Mouse (Mus musculus) right cerebral cortex, postnatal 4 days (tissue): ENCODE data around the gene Psmb10.
A peak's percentile ranks its signal among the peaks of the same experiment; 100 is the strongest.
"Not testable (repeated sequence)": the region's sequence is repeated elsewhere in the genome, so short reads cannot be mapped to it uniquely, and the experiment has no call there.

Experiments used
- DNase-seq: peaks from one replicate; pipeline ENCODE4 v3.0.0-alpha.2; 2022

The Psmb10 gene

DNA sequence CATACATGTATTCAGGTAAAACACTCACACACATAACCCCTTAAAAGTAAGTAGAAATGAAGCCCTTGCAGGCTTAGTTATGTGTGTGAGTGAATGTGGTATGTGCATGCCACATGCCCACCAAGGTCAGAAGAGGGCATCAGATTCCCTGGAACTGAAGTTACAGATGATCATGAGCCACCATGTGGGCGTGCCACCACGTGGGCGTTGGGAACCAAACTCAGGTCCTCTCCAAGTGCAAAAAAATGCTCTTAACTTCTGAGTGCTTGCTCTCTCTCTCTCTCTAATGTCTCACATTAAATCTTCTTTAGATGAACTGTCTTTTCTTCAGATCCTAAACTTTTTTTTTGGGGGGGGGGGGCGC lies at the start of gene Psmb10:
Gene Psmb10, minus strand, starts transcription at position 139 of the 364 bp plus-strand sequence.
- no peak for DNase-seq

DNA sequence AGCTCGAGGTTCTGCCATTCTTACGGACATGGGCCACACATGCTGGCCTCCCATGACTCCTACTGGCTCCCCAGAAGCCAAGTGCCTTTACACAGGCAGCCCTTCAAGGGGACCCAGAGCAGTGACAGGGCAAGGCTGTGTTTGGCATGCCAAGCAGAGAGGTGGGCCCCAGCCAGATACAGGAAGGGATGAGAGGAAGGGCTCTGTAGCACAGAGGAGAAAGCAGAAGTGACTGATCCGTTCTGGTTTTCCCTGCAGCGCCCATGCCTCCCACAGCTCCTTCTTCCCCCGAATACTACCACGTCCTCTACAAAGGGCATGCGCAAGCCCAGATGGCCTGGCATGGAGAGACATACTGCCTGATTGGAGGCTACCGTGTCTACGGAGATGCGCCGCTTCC lies 45.2 kb upstream of the Psmb10 start:
- DNase-seq = not testable (repeated sequence)

DNA sequence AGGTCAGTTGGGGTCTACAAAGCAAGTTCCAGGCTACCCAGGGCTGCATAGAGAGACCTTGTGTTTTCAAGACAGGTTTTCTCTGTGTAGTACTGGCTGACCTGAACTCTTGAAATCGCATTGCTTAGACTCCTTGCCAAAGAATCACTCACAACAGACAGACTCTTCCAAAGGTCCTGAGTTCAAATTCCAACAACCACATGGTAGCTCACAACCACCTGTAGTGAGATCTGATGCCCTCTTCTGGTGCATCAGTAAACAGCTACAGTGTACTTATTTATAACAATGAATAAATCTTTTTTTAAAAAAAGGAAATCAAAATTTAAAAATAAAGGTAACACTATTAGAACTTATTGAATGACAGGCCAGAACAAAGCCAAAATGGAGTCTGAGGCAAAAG lies 42.9 kb upstream of the Psmb10 start:
- DNase-seq = no peak

DNA sequence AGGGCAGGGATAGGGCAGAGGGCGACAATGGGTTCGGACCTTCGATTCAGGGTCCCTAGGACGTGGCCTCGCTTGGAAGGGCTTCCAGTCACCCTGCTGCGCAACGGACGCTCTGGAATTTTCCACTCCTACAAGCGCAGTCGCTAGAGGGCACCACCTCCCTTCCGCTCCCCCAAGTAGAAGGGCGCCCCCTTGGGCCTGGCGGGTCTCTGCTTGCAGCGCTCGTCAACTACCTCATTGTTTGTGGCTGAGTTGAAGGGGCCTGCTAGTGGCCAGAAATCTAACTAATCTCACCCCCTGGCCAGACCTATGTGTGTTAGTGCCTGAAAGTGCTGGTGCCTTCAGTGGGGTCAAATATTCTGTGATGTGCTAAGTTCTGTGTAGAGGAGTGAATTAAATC lies 41.1 kb upstream of the Psmb10 start, which contains the start of gene Dpep3:
Gene Dpep3, minus strand, starts transcription at position 105 of the 400 bp plus-strand sequence.
- no peak for DNase-seq

DNA sequence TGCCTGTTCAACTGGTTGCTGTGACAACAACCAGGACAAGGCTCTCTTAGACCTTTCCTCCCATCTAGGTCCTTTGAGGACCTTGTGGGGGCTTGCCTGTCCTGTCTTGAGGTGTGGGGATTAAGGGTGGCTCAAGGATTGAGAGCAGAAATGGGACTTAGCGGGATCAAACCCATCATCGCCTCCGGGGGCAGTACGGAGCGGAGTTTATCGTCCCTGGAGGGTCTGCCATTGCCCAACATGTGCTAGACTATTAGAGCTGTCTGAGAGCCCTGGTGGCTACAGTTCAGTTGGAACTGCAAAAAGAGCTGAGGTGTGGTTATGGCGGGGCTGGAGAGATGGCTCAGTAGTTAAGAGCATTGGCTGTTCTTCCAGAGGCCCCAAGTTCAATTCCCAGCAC lies 37.1 kb upstream of the Psmb10 start:
- DNase-seq = no peak

DNA sequence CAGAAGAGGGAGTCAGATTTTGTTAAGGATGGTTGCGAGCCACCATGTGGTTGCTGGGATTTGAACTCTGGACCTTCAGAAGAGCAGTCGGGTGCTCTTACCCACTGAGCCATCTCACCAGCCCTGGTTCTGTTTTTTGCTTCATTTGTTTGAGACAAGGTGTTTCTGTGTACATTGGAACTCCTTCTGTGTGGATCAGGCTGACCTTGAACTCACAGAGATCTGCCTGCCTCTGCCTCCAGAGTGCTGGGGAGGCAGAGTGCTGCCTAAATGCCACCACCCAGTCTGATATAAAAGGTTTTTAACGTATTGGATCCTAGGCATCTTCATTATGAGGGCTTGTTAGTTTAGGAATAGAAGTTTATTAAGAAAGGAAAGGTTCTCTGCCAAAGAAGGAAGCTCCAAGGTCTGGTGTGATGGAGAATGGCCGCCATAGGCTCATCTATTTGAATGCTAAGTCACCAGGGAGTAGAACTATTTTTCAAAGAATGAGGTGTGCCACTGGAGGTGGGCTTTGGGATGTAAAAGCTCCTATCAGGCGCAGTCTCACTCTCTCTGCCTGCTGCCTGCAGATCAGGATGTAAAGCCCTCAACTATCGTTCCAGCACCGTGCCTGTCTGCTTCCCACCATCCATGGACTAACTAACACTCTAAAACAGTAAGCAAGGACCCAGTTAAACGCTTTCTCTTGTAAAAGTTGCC lies 32.9 kb upstream of the Psmb10 start:
- DNase-seq = no peak

DNA sequence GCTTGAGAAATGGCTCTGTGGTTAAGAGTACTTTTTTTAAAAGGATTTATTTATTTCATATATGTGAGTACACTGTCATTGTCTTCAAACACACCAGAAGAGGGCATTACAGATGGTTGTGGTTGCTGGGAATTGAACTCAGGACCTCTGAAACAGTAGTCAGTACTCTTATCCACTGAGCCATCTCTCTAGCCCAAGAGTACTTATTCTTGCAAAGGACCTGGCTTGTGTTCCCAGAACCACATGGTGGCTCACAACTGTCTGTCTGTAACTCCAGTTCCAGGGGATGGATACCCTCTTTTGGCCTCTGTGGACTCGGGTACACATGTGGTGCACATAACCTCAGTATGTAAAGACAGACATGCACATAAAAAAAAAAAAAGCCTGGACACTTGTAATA lies 31.1 kb upstream of the Psmb10 start:
- DNase-seq = no peak

DNA sequence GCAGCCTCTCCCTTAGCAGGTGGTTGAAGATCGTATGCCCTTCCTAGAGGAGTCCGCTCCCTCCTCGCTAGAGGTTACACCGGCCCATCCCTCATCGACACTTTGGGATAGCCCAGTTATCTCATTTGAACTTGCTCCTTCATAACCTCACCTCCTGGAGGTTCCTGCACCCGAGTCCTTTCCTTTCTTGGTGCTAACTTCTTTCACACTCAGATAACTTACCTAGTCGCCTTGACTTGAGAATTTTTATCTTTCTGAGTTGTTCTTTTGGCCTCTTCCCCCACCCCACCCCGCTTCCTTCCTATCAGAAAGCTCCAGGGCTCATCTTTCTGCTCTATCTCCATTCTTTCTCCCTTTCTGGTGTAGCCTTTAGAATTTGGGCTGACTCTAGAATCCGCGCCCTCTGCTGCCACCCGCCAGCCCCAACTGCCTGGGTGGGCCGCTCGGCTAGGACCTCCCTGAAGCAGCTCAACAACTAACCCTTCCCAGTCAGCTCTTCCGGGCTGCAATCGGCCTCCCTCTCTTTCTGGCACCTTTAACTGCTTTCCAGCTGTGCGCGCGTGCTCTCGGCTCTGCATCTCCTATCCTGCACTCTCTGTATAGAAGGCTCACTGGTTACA lies 28.6 kb upstream of the Psmb10 start:
- DNase-seq = no peak

DNA sequence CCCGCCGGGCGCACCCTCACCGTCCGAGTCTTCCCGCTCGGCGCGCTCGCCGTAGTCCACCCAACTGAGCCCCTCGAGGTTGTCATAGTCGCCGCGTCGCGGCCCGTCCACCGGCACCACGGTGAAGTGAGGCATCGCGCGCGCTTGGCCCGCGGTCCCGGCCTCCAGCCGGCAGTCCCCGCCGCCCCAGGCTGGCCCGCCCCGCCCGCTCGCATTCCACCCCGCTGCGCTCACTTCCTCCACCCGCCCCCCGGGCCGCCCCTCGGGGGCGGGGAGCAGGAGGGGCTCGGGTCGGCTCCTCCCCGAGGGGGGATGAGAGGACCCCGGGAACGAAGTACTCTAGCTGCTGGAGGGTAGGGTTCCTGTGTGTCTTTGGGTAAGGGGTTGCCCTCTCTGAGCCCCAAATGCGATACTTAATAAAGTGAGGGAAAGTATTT lies 27.7 kb upstream of the Psmb10 start, which contains the start of gene Slc12a4:
Gene Slc12a4, minus strand, starts transcription at position 193 of the 437 bp plus-strand sequence.
- peak; percentile 66 for DNase-seq

DNA sequence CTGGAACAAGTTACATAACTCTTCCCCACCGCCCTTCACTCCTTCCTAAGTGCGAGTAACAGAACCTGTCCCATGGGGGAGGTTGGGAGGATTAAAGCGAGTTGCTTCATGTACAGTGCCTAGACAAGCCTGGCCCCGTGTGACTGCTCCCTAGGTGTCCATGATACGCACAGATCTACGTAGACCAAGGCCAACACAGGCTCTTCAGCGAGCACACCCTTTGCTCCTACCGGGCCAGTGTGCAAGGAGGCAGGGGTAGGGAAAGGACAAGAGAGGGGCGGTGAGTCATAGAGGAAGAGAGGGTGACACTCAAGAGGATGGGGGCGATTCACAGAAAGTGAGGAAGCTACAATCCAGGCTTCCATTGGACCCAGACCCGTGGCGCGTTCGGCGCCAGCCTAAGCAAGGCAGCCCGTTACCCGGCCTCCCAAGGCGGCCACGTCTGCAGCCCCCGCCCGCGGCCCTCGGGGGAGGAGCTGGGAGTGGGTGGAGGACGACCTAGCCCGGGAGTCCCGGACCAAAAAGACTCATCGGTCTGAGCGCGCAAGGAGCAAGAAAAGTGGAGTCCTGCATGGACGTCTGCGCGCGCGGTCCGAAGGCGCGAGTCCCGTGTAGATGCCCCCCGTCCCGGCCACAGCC lies 27.1 kb upstream of the Psmb10 start:
- peak; percentile 25 for DNase-seq

DNA sequence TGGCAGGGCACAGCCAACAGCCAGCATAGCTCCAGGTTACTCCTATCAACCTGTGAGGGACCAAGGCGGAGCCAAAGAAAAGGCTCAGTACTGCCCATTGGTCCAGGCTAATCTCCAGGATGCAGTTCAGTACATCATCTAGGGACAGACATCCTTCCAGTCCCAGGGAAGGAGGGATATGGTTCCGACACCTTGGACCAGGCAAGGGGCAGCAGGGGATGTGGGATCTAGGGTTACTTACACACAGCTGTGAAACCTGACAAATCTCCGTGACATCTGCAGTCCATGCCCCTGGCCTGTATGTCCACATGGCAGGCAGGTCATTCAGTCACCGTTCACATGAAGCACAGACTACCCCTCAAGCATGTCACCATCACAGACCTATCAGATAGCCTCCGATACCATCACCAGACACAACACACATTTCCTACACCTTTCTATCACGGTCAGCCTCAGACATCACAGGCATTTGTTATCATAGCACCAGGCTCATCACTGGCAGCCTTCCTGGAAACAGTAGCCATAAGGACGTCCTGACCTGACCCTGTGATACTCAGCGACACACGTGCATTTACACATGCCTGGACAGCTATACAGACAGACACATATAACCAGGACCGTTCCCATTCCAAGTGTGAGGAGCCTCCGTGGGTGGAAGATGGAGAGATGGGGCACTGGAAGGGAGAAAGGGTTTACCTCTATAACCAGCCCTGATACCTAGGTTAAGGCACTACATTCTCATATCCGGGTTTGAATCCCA lies 26.4 kb upstream of the Psmb10 start:
- DNase-seq = no peak

DNA sequence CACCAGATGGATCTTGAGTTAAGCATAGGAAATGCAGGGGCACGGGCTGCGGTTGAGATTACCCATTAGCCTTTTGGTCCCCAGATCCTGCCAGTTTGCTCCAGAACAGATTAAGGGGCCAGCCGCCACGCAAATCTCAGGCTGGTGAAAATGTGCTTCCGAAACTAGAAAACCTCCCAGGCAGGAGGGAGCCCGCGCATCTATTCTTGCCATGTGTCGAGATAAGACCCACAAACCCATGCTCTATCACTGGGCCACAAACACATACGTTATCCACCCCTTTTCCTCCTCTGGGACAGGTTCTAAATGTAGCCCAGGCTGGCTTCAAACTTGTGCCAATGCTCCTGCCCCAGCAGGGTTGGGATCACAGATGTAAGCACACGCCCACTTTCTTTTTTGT lies 23.3 kb upstream of the Psmb10 start:
- DNase-seq = no peak

DNA sequence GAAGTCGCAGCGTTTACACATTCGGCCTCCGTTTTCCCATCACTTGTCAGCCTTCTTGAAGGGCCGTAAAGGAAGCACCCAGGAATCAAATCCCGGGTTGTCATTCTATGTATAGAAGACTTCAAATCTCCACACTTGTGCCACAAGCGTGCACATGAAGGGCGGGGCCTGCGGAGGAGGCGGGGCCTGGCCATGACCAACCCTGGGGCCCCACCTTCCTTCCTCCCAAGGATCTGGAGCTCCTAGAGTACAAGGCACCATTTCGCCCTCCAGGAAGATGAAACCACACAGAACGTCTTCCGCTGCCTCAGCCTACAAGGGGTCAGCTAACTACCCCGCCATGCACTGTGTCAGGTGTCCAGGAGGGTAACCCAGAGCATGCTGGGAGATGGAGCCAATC lies 22.9 kb upstream of the Psmb10 start:
- no peak for DNase-seq

DNA sequence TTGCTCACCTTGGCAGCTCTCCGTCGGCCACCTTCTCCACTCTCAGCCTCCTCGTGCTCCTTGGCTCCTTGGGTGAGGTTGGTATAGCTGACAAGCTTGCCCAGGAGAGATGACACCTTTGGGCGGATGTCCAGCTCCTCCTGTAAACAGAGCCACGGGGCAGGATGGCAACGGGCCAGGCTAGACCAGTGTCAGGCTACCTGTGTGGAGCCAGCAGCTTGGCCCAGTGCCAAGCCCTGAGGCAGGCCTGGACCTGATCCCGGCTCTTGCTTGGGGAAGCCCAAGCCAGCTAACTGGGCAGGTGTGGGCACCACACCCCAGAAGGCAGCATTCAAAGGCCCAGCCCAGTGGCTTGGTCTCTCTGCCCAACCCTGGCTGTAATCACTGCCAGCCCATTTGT lies 21.1 kb upstream of the Psmb10 start:
- DNase-seq = no peak

DNA sequence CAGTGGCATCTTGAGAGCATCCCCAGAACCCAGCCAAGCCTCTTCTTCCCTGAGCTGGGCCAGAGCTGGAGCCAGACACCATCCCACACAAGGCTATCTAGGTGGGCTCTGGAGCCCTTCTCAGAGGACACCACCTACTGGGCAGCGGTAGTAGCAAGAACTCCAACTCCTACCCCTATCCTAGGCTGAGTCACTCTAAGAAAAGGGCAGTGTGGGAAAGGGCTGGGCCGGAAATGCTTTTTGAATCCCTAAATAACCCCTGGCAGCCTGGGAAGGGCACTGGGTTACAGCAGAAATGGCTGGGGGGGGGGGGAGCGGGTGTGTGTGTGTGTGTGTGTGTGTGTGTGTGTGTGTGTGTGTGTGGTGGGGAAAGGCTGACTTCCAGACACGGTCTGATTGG lies 19.6 kb upstream of the Psmb10 start:
- no peak for DNase-seq

DNA sequence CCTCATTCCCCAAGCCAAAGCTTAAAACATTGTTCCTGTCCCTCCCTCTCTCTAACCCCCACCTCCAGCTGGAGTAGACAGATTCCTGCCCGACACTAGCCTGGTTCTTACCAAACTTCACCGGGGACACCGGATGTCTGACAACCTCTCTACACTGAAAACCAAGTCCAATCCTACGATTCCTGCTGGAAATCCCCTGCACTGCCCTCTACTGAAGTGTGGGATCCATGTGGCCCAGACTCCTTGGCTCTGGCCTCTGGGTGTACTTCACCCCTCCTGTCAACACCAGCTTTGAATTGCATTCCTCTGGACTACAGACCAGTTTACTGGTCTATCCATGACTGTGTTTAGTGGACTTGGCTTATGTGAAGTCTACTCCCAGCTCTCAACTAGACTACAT lies 18.3 kb upstream of the Psmb10 start:
- no peak for DNase-seq

DNA sequence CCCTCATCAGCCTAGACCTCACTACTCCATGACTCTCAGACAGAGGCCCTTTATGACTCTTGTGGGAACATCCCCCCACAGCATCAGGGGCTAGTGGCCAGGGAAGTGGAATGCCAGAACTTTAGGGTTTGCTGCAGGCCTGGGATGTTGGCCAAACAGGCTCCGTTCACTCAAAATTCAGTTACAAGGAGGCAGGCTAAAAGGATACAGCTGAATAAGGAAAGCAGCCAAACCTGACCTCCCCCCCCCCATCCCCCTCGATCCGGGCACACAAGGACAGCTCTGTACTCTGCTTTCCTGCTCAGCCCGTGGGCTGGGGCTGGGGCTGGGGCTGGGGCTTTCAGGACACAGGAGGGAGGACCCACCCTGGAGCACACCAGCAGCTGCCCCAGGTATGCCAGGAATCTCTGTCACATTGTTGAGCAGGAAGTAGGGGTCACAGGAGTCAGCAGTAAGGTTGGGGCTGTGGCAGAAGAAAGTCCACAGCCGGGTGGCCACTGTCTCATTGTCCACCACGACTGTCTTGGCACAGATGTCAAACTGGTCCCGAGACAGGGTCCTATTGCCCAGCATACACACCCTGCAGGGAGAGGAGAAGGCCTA lies 12.9 kb upstream of the Psmb10 start:
- DNase-seq = peak; percentile 56

DNA sequence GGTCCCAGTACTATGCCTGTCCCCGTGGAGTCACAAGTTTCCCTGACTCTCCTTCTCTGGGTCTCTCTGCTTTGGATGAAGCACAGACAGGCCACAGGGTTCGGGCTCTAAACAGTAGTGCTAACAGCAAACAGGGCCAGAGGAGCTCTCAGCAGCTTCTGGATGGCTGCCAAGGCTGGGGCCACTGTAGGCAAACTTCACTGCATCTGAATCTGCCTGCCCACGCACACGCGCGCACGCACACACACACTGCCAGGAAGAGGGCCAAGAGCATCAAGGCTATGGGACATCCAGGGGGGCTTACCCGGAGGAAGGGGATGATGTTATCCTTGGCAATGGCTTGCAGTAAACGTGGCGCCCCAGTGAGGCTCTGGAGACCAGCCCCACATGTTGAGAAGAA lies 11.1 kb upstream of the Psmb10 start:
- peak; percentile 72 for DNase-seq

DNA sequence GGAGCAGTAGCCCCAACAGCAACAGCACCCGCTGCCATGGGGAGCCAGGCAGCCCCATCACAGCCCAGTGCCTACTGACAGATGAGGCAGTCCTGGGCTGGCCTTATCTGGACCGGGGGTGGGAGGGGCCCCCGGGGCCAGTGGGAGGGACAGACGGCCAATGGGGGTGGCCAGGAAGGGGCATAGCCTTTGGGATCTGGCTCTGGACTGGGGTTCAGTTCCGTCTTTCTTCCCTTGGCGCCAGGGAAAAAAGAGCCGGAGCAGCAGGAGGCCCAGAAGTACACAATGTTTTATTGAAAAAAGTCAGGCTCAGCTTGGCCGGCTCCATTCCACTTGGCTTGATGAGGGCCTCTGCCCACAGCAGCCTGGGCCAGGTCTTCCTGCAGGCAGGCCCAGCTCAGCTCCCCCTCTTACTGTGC lies 5.1 kb upstream of the Psmb10 start, which contains the start of gene Lcat:
Gene Lcat, minus strand, starts transcription at position 62 of the 419 bp plus-strand sequence.
- DNase-seq = no peak

DNA sequence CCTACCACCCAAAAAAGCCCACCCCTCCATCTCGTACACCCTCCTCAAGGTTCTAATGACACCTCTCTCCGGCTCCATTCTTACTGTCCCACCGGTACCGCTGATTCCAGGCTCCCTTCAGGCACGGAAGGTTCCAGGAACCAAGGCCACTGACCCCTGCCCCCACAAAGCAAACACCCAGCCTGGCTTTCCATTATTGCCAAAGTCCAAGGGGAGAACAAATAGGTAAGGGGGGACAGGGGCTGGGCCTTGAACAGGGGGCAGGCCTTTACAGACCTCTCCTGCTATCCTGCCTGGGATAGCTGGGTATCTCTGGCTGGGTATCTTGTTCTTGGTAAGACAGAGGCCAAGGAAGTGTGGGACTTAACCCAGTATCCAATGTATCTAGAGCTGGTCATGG lies 4.3 kb upstream of the Psmb10 start:
- DNase-seq = no peak

DNA sequence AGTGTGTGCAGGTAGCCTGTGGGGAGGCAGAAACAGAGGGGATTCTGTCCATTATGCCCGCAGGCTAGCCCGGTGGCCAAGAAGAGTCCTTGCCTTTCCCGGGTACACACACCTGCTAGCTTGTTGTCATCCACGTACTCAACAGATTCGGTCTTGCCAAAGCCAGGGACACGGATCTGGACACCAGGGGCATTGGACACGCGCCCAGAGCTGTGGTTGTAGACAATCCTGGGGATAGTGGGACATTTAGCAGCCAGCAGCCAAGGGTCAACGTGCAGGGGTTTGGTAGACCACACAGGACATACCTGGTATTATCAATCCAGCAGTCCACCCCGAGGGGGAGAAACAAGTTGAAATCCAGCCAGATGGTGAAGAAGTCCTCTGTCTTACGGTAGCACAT lies 3.8 kb upstream of the Psmb10 start:
- no peak for DNase-seq

DNA sequence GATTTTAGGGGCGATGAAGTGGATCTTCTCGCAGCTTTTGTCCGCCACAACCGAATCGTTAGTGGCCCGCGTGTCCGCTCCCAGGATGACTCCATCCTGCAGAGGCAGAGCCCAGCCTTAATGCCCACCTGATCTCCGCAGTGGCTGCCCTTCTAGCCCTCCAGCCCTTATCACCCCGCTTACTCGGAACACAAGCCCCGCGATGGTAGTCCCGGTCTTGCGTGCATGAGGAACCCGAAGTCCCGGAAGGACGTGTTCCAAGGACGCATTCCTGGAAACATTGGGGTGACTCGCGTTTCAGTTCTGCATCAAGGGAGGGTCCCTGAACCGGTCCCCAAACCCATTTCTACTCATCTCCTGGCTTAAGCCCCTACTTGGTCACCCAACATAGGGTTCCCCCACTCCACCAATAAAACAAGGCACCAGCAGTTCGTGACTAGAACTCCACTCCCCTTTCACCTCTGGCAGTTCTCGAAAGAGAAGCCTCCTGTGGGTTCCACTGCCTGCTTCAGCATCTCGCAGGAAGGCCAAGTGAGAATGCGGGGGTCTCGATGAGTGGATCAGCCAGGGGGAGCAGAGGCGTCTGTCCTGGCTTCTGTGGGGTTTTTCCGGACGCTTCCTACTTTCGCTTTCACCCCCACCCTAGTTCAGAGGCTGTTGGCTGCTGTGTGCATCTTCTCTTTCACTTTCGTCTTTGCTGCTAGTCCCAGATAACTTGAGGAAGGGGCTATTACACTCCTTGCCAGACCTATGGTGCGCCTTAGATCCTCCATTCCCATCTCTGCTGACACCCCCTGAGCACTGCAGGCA lies 543 bp downstream of the Psmb10 start:
- peak; percentile 41 for DNase-seq
